Mouse (Mus musculus) heart, adult 2 months (tissue): ENCODE measurements at regions not wholly inside any gene's neighbourhood (a gene's known extent, or its start where the extent isn't known, plus 50 kb on each side); places are given as distances from the start of the nearest gene placed in this dataset.

Experiments
- CTCF ChIP-seq: fragments of 200-600 bp; IDR thresholded peaks from 2 replicates; pipeline ENCODE4 v1.8.1; 2022; ENCODE audit warnings: antibody characterized with exemption, mild to moderate bottlenecking, moderate library complexity
- POLR2A ChIP-seq: fragments of 200-500 bp; IDR thresholded peaks from 2 replicates; pipeline ENCODE4 v1.6.1; 2011; ENCODE audit warnings: mild to moderate bottlenecking, low read depth, low read length, control low read depth; ENCODE audit not compliant: insufficient read depth

- TF ChIP-seq CTCF (no peak), POLR2A (no peak)
Observed at GRCm38 (mm10) chr5:133718187-133719078, 381.1 kb upstream of the Castor2 start.
